Comparison of ENCODE assay signal across 1 mouse cellular context in the genomic region with DNA sequence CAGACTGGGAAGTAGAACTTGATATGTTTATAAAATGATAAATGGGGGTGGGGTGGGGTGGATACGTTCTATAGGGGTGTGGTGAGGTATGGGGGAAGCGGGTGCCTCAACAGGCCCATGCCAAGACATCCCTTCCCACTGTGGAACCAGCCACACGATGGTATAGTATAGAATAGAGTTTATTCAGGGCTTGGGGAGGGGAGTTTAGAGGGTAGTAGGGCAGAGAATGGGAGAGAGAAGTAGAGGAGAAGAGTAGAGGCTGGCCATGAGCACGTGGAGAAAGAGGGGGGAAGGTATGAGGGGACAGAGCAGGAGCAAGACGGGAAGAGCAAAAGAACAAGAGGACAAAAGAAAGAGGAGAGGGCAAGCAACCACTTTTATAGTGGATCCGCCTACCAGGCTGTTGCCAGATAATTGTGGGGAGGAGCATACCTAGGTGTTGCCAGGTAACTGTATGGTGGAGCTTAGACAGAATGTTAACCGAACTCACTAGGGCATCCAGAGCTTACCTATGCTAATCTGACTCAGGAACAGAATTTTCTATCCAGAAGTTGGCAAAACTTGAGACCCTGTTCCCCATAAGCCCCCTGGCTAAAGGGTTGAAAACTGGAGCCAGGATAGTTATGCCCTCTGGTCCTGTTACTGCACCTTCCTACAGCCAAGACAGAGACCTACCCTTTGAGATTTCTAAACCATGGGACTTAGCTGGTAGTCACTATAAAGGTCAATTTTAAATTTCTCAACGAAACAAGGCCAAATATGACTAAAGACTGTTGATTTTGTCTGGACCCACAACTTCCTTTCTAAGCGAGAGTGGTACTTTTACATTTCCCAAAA.
TF ChIP-seq lines count a peak whose summit lies in the region.

No protein-coding gene starts in this region.

TF ChIP-seq in myocyte, 11 proteins besides CTCF, POLR2A, EP300 and RAD21:
- TF ChIP-seq REST (IDR thresholded peaks at IDR 0.05; ENCODE audit: insufficient read depth, insufficient read length) (no peak), TCF12 (IDR thresholded peaks at IDR 0.05; ENCODE audit: insufficient read depth, poor library complexity, severe bottlenecking) (no peak), SRF (IDR thresholded peaks at IDR 0.05; ENCODE audit: control insufficient read depth, insufficient read length, low read depth) (no peak), E2F4 (IDR thresholded peaks at IDR 0.05; ENCODE audit: insufficient read depth) (no peak), MYOG (IDR thresholded peaks at IDR 0.05; ENCODE audit: control insufficient read depth in 1 of 3, insufficient read depth in 1 of 3, insufficient read length in 2 of 3, low read depth in 2 of 3) (no peak), CEBPB (IDR thresholded peaks at IDR 0.05; ENCODE audit: insufficient read depth, poor library complexity, severe bottlenecking) (no peak), USF1 (IDR thresholded peaks at IDR 0.05; ENCODE audit: low read depth) (no peak), TCF3 (IDR thresholded peaks at IDR 0.05; ENCODE audit: insufficient read length, low read depth) (no peak), MYOD1 (IDR thresholded peaks at IDR 0.05; ENCODE audit: control insufficient read depth in 1 of 3, insufficient read length in 2 of 3, low read depth in 2 of 3) (no peak), MAX (IDR thresholded peaks at IDR 0.05; ENCODE audit: low read depth) (no peak), POLR2AphosphoS2 (IDR thresholded peaks at IDR 0.05; ENCODE audit: insufficient read length, low read depth) (no peak)
